In genomic region chr1:163779336-163780115, GRCm38 (mm10) we compare ENCODE assay signal across 8 mouse cellular contexts. TPM values are rescaled to one million over a fixed set of nuclear protein-coding genes. Genes with fewer than 3 reads are reported as not detected.
A peak's percentile ranks its signal among the peaks of the same experiment; 100 is the strongest.
DNase-seq lines count a peak whose midpoint lies in the region; ATAC-seq and TF ChIP-seq lines count a peak whose summit lies in the region.

Gene Kifap3, plus strand, starts transcription at chr1:163779583.

- no peak for TF ChIP-seq EP300 in lung, postnatal 0 days (IDR thresholded peaks at IDR 0.05)

- peaks cover 10% of the 10 kb centered on the region for H3K4me1 ChIP-seq in hindbrain, embryonic 10.5 days (replicated peaks)
- H3K4me1 ChIP-seq in lung, postnatal 0 days (ENCODE audit: insufficient read depth, low read depth, low read length): no peaks in the 10 kb centered on the region

- H3K4me2 ChIP-seq in lung, postnatal 0 days (replicated peaks; ENCODE audit: low read depth, low read length): peak within 1 kb of the TSS; percentile 59

- H3K4me3 ChIP-seq in hindbrain, embryonic 10.5 days: peak within 1 kb of the TSS; percentile 69
- peak within 1 kb of the TSS; percentile 74 for H3K4me3 ChIP-seq in lung, postnatal 0 days (ENCODE audit: low read depth, low read length)

- H3K27me3 ChIP-seq in hindbrain, embryonic 10.5 days (ENCODE audit: insufficient read depth, poor library complexity, severe bottlenecking): no peaks in the 10 kb centered on the region
- H3K27me3 ChIP-seq in lung, postnatal 0 days (replicated peaks; ENCODE audit: insufficient read depth, low read length): no peaks in the 10 kb centered on the region

- under 1% methylated on average over 48 of the region's 48 CpGs for WGBS in hindbrain, embryonic 10.5 days
- 1% methylated on average over 40 of the region's 48 CpGs for WGBS in lung, postnatal 0 days

- peaks cover 5% of the 10 kb centered on the region; the same call in 1 of the 2 replicates for H3K9me3 ChIP-seq in hindbrain, embryonic 10.5 days
- H3K9me3 ChIP-seq in lung, postnatal 0 days (ENCODE audit: low read length): peaks cover 4% of the 10 kb centered on the region; the same call in 1 of the 2 replicates

- DNase-seq in MN1 (ENCODE audit: low spot score): peak; percentile 99
- DNase-seq in cerebellum, adult 9-10 months: peak; percentile 99
- DNase-seq in hindbrain, embryonic 10.5 days (ENCODE audit: low spot score): peak; percentile 99
- DNase-seq in layer of hippocampus, adult 9-11 months: peak; percentile 99
- peak; percentile 100 for DNase-seq in lung, postnatal 0 days (ENCODE audit: low spot score)
- peak; percentile 91 for DNase-seq in ovary, postnatal 14 days (ENCODE audit: low spot score)
- peak; percentile 96 for DNase-seq in thymus, postnatal 14 days

- ATAC-seq in frontal cortex, adult (ENCODE audit: low TSS enrichment): peak; percentile 100
- peak; percentile 100 for ATAC-seq in lung, postnatal 0 days

- peaks cover 9% of the 10 kb centered on the region for H3K36me3 ChIP-seq in hindbrain, embryonic 10.5 days
- no peaks in the 10 kb centered on the region for H3K36me3 ChIP-seq in lung, postnatal 0 days (ENCODE audit: insufficient read depth, low read length)

- peak within 1 kb of the TSS; percentile 87 for H3K27ac ChIP-seq in hindbrain, embryonic 10.5 days
- peak within 1 kb of the TSS; percentile 44; the same call in 1 of the 2 replicates for H3K27ac ChIP-seq in lung, postnatal 0 days (ENCODE audit: low read length)

- TF ChIP-seq CTCF in lung, postnatal 0 days (IDR thresholded peaks at IDR 0.05): peak; percentile 93

- peak within 1 kb of the TSS; percentile 51 for H3K9ac ChIP-seq in lung, postnatal 0 days (replicated peaks; ENCODE audit: low read depth)

RNA-seq across cellular contexts. Expression of gene Kifap3, which starts in this region (rescaled TPM):
- 34.3 and 36.9 TPM in 2 replicates for polyA plus RNA-seq in hindbrain, embryonic 10.5 days (2016; fragmentation: Nextera tagmentation; extraction: Ambion mirVana)
- polyA plus RNA-seq in lung, postnatal 0 days (2015; fragmentation: Nextera tagmentation; extraction: Ambion mirVana): 15.3 and 18.2 TPM in 2 replicates

Comparison
In these comparisons a context has a peak if more than half of its experiments do, and no peak if none do; other contexts are left out.
1. Peak in every context shown above with its lines: DNase-seq, ATAC-seq, H3K4me3 ChIP-seq and H3K27ac ChIP-seq.